Mouse (Mus musculus) bone marrow macrophage, adult 2 months (primary cell): ENCODE results near the gene Shprh.

Source experiments
- CTCF ChIP-seq: IDR thresholded peaks from 2 replicates; pipeline ENCODE4 v1.5.1; 2012; ENCODE audit warnings: low read depth, mild to moderate bottlenecking, low read length, moderate library complexity
- POLR2A ChIP-seq: IDR thresholded peaks from 2 replicates; pipeline ENCODE4 v1.6.1; 2012; ENCODE audit warnings: mild to moderate bottlenecking, low read depth, low read length, borderline replicate concordance

DNA sequence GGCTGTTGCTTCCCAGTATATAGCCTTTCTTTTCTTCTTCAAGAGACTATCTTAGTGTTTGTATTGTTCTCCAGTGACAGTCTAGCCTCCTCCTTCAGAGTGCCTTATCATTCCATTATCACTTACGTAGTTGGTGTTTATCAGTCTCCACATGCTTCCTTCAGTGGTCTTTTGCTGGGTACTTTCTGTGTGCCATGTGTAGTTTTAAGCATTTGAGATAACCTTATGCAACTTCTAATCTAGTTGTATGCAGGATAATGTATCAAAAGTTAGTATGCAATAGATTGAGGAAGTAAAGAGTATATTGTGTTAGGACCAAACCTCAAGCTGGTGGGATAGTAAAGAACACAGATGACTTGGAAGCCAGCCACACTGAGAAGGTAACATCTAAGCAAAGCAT is 59.4 kb downstream of the Shprh start:
- TF ChIP-seq CTCF (no peak), POLR2A (no peak)
